Comparison of ENCODE assay signal across 8 mouse cellular contexts in genomic region chr12:24651063-24651557, GRCm38 (mm10). TPM values are rescaled to one million over a fixed set of nuclear protein-coding genes. Genes with fewer than 3 reads are reported as not detected.
DNase-seq lines count a peak whose midpoint lies in the region; ATAC-seq and TF ChIP-seq lines count a peak whose summit lies in the region.

Klf11 (plus strand) TSS chr12:24651274.

- peak; percentile 91 for DNase-seq in ES-E14 (ENCODE audit: low read depth, low spot score)
- DNase-seq in cerebellum, adult 11-12 months, result peak; percentile 95
- peak; percentile 98 to 99 for DNase-seq in heart, postnatal 36 days
- DNase-seq in layer of hippocampus, adult 2 months (ENCODE audit: low spot score in 2 of 2), result peak; percentile 96 to 98
- peak; percentile 99 for DNase-seq in lung, embryonic 14.5 days
- DNase-seq in thymus, adult 2 months, result peak; percentile 97

- H3K4me2 ChIP-seq in forebrain, embryonic 16.5 days (ENCODE audit: low read length), result peak within 1 kb of the TSS; percentile 79
- peak within 1 kb of the TSS; percentile 72 for H3K4me2 ChIP-seq in lung, embryonic 14.5 days

- no peaks in the 10 kb centered on the region for H3K27me3 ChIP-seq in forebrain, embryonic 16.5 days (replicated peaks; ENCODE audit: control insufficient read depth, insufficient read depth, low read length)
- no peaks in the 10 kb centered on the region for H3K27me3 ChIP-seq in lung, embryonic 14.5 days (ENCODE audit: insufficient read depth, low read length)
- no peaks in the 10 kb centered on the region for H3K27me3 ChIP-seq in thymus, adult 2 months (ENCODE audit: control insufficient read depth, insufficient read depth, low read length)

- H3K9me3 ChIP-seq in ES-E14 (ENCODE audit: control insufficient read depth, insufficient read depth, low read depth, low read length), result no peaks in the 10 kb centered on the region
- no peaks in the 10 kb centered on the region for H3K9me3 ChIP-seq in forebrain, embryonic 16.5 days (ENCODE audit: control insufficient read depth, low read length)
- no peaks in the 10 kb centered on the region for H3K9me3 ChIP-seq in lung, embryonic 14.5 days (ENCODE audit: low read depth, low read length)

- intact Hi-C loops in heart, postnatal 36 days (cut with DNase I), result no loop called here

- H3K4me1 ChIP-seq in ES-E14 (ENCODE audit: control insufficient read depth in 2 of 2, insufficient read depth in 2 of 2, low read length in 2 of 2, poor library complexity in 1 of 2), result peaks cover 6 to 9% of the 10 kb centered on the region in 2 experiments; a peak in 3 of 4 replicates
- H3K4me1 ChIP-seq in forebrain, embryonic 16.5 days (replicated peaks; ENCODE audit: control insufficient read depth, insufficient read depth, low read length), result peaks cover 19% of the 10 kb centered on the region
- peaks cover 21% of the 10 kb centered on the region for H3K4me1 ChIP-seq in lung, embryonic 14.5 days (ENCODE audit: insufficient read depth)
- H3K4me1 ChIP-seq in olfactory bulb, adult 2 months (ENCODE audit: control insufficient read depth, insufficient read depth, low read length), result peaks cover 17% of the 10 kb centered on the region
- H3K4me1 ChIP-seq in thymus, adult 2 months (replicated peaks; ENCODE audit: control insufficient read depth, insufficient read depth, low read length), result peaks cover 10% of the 10 kb centered on the region

- peak within 1 kb of the TSS; percentile 90 for H3K27ac ChIP-seq in ES-E14 (ENCODE audit: insufficient read depth, low read depth, low read length, poor library complexity, severe bottlenecking)
- peak within 1 kb of the TSS; percentile 91 for H3K27ac ChIP-seq in forebrain, embryonic 16.5 days (ENCODE audit: low read length)
- H3K27ac ChIP-seq in layer of hippocampus, adult 2 months, result peak within 1 kb of the TSS; percentile 96
- H3K27ac ChIP-seq in lung, embryonic 14.5 days (ENCODE audit: low read depth), result peak within 1 kb of the TSS; percentile 98
- H3K27ac ChIP-seq in olfactory bulb, adult 2 months (ENCODE audit: insufficient read depth, low read depth, low read length), result peak within 1 kb of the TSS; percentile 74
- H3K27ac ChIP-seq in thymus, adult 2 months (ENCODE audit: control insufficient read depth, insufficient read depth, low read length), result no peak within 1 kb of the TSS

- TF ChIP-seq POLR2A in olfactory bulb, adult 2 months (IDR thresholded peaks at IDR 0.05; ENCODE audit: insufficient read depth, low read depth, low read length), result peak; percentile 78
- 0 out of 2 replicates have a peak, but pooled peaks have one; percentile 2 for TF ChIP-seq POLR2A in thymus, adult 2 months (IDR thresholded peaks at IDR 0.05; ENCODE audit: control insufficient read depth, extremely low read depth, insufficient read depth, low read length, poor library complexity)

- under 1% methylated on average over 62 of the region's 68 CpGs for WGBS in forebrain, embryonic 16.5 days
- WGBS in lung, embryonic 14.5 days, result under 1% methylated on average over 66 of the region's 68 CpGs
- WGBS in olfactory bulb, adult 2 months, result under 1% methylated on average over 68 of the region's 68 CpGs
- WGBS in thymus, adult 2 months, result under 1% methylated on average over 64 of the region's 68 CpGs

- H3K36me3 ChIP-seq in ES-E14 (ENCODE audit: control insufficient read depth, insufficient read depth, low read length, poor library complexity, severe bottlenecking), result peaks cover 19% of the 10 kb centered on the region
- peaks cover 16% of the 10 kb centered on the region for H3K36me3 ChIP-seq in forebrain, embryonic 16.5 days (ENCODE audit: control insufficient read depth, insufficient read depth)
- H3K36me3 ChIP-seq in lung, embryonic 14.5 days (ENCODE audit: insufficient read depth), result peaks cover 25% of the 10 kb centered on the region
- H3K36me3 ChIP-seq in thymus, adult 2 months (ENCODE audit: control insufficient read depth, insufficient read depth, low read length), result no peaks in the 10 kb centered on the region

- peak; percentile 93 for ATAC-seq in forebrain, embryonic 16.5 days
- ATAC-seq in lung, embryonic 14.5 days (ENCODE audit: insufficient read depth), result peak; percentile 93

- H3K9ac ChIP-seq in ES-E14 (ENCODE audit: insufficient read depth, low read depth, low read length, poor library complexity, severe bottlenecking), result peak within 1 kb of the TSS; percentile 90
- peak within 1 kb of the TSS; percentile 93 for H3K9ac ChIP-seq in forebrain, embryonic 16.5 days (replicated peaks; ENCODE audit: low read depth, low read length)
- peak within 1 kb of the TSS; percentile 99 for H3K9ac ChIP-seq in lung, embryonic 14.5 days

- TF ChIP-seq CTCF in layer of hippocampus, adult 2 months (conservative IDR thresholded peaks at IDR 0.05), result 0 out of 2 replicates have a peak, but pooled peaks have one; percentile 22
- no peak for TF ChIP-seq CTCF in lung, embryonic 14.5 days (IDR thresholded peaks at IDR 0.05; ENCODE audit: low read depth)
- no peak for TF ChIP-seq CTCF in olfactory bulb, adult 2 months (IDR thresholded peaks at IDR 0.05; ENCODE audit: insufficient read depth, low read depth, low read length)
- TF ChIP-seq CTCF in thymus, adult 2 months (IDR thresholded peaks at IDR 0.05; ENCODE audit: borderline replicate concordance, control insufficient read depth, extremely low read depth, insufficient read depth, low read length, poor library complexity), result peak; percentile 47; the same call in 1 of the 2 replicates

- peak within 1 kb of the TSS; percentile 83 to 90 for H3K4me3 ChIP-seq in ES-E14 (ENCODE audit: insufficient read depth in 1 of 2, low read depth in 1 of 2, low read length in 2 of 2, poor library complexity in 1 of 2, severe bottlenecking in 1 of 2)
- H3K4me3 ChIP-seq in forebrain, embryonic 16.5 days (replicated peaks; ENCODE audit: low read length), result peak within 1 kb of the TSS; percentile 91
- H3K4me3 ChIP-seq in layer of hippocampus, adult 2 months, result peak within 1 kb of the TSS; percentile 94
- H3K4me3 ChIP-seq in lung, embryonic 14.5 days (ENCODE audit: low read depth, low read length), result peak within 1 kb of the TSS; percentile 90
- H3K4me3 ChIP-seq in olfactory bulb, adult 2 months (ENCODE audit: insufficient read depth, low read depth, low read length), result peak within 1 kb of the TSS; percentile 82
- peak within 1 kb of the TSS; percentile 74 for H3K4me3 ChIP-seq in thymus, adult 2 months (ENCODE audit: control insufficient read depth, insufficient read depth, low read length)

- in situ Hi-C loops in ES-E14 (cut with MboI; ENCODE audit: low sequenced_read_pairs in 2 of 2, unreplicated experiment in 2 of 2), result no loop called here

TF ChIP-seq in ES-E14, 5 proteins besides CTCF, POLR2A, EP300 and RAD21:
- TF ChIP-seq HCFC1 (IDR thresholded peaks at IDR 0.05; ENCODE audit: borderline replicate concordance, insufficient read depth, low read length), result no peak
- no peak for TF ChIP-seq CHD2 (IDR thresholded peaks at IDR 0.05; ENCODE audit: low read depth, low read length)
- TF ChIP-seq MAFK (IDR thresholded peaks at IDR 0.05; ENCODE audit: insufficient read depth, low read depth, low read length), result no peak
- no peak for TF ChIP-seq ZNF384 (IDR thresholded peaks at IDR 0.05; ENCODE audit: low read depth, low read length)
- no peak for TF ChIP-seq ZC3H11A (IDR thresholded peaks at IDR 0.05; ENCODE audit: borderline replicate concordance, low read depth, low read length)

RNA-seq across cellular contexts. Expression of gene Klf11, which starts in this region (rescaled TPM):
- 7.3 and 9.7 TPM in 2 replicates for total RNA-seq in ES-E14 (2012; rRNA removed)
- 19.1 and 20.1 TPM in 2 replicates for polyA plus RNA-seq in forebrain, embryonic 16.5 days (2015; fragmentation: Nextera tagmentation; extraction: Ambion mirVana)
- total RNA-seq in heart, postnatal 36 days (2021), result 10 to 100 TPM; 10.9 to 16.4 TPM
- 1 to 10 TPM; 3.9 to 4.4 TPM for total RNA-seq in layer of hippocampus, adult 2 months (2021)
- 12.3 and 13.4 TPM in 2 replicates for polyA plus RNA-seq in lung, embryonic 14.5 days (2014; fragmentation: Nextera tagmentation; extraction: Ambion mirVana)
- not detected in 2 replicates for polyA plus RNA-seq in olfactory bulb, adult 2 months (2012; ENCODE audit: insufficient read depth, insufficient read length, low replicate concordance, missing spikeins)
- polyA plus RNA-seq in thymus, adult 2 months (2012; rRNA removed), result 4.9 and 6.5 TPM in 2 replicates

Comparison
In these comparisons a context has a peak if more than half of its experiments do, and no peak if none do; other contexts are left out.
1. CTCF ChIP-seq: peak in layer of hippocampus, adult 2 months (single experiment) and thymus, adult 2 months (single experiment); none in lung, embryonic 14.5 days (single experiment) and olfactory bulb, adult 2 months (single experiment).
2. Peak in every context shown above with its lines, with median percentiles within 50 percentile points of each other: DNase-seq, H3K4me3 ChIP-seq and H3K9ac ChIP-seq.